Mouse (Mus musculus): ENCODE measurements around the gene Aldh1b1.

DNA sequence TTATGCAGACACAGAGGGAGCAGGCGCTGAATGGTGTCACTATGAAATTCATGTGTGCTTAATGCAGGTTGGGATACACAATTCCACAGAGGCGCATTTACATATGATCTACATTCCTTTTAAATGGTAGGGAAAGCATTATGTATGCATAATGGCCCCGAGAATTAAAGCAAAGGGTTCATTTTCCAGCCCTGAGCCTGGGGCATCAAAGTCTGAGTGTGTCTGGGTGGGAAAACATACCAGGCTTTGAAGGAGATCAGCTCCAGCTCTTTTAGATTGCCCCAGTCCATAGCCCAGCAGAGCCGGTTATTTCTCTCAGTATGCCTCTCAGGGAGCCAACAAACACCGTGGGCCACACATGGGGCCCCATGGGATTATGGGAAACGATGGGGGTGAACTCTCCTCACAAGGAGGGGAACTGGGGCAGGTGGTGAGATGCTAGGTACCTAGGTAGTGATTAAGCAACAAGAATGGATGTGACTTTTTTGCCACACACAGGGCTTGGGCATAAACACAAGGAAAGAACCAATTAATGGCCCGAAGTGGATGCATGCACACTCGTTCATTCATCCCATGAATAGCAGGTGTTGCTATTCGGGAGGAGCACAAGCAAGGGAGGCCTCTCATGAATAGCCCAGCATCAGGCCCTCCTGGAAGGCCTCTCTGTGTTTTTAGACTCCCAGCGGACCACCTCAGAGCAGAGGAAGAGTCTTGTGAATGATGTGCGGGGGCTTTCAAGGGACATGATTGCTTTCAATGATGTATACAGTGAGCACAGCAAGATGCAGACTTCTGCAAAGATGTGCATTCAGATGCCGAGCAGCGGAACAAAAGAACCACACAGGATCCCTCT lies 31.3 kb downstream of the Aldh1b1 start:
- no peak for TF ChIP-seq CTCF (conservative IDR thresholded peaks at IDR 0.05; ENCODE audit: insufficient read depth, insufficient read length, low read depth, low read length)
- no peak for TF ChIP-seq POLR2A (IDR thresholded peaks at IDR 0.05; ENCODE audit: low read depth, low read length)

Measured in kidney, adult 2 months (tissue).